Mouse (Mus musculus): ENCODE measurements at regions not wholly inside any gene's neighbourhood (a gene's known extent, or its start where the extent isn't known, plus 50 kb on each side); places are given as distances from the start of the nearest gene placed in this dataset.
A peak's percentile ranks its signal among the peaks of the same experiment; 100 is the strongest.

GRCm38 (mm10) chr14:114781821-114782220 lies 310.2 kb upstream of the Gpc5 start:
- Histone ChIP-seq H3K36me3 (ENCODE audit: control insufficient read depth, insufficient read depth, low read length, poor library complexity, severe bottlenecking) (no peaks in the 10 kb centered on the region), H3K27ac (ENCODE audit: insufficient read depth, low read length) (no peak overlapping the region), H3K9ac (ENCODE audit: low read depth, poor library complexity, severe bottlenecking) (no peak overlapping the region), H3K4me3 (ENCODE audit: low read depth, low read length) (no peak overlapping the region), H3K4me1 (ENCODE audit: control insufficient read depth, insufficient read depth, low read length) (no peaks in the 10 kb centered on the region), H3K27me3 (ENCODE audit: control insufficient read depth, insufficient read depth, low read length, poor library complexity, severe bottlenecking) (no peaks in the 10 kb centered on the region), H3K9me3 (replicated peaks; ENCODE audit: control insufficient read depth, insufficient read depth, low read length, poor library complexity, severe bottlenecking) (no peaks in the 10 kb centered on the region)
- TF ChIP-seq CTCF (IDR thresholded peaks at IDR 0.05; ENCODE audit: low read depth, low read length) = no peak
- TF ChIP-seq POLR2A (IDR thresholded peaks at IDR 0.05; ENCODE audit: insufficient read depth, low read length) = no peak
- TF ChIP-seq EP300 (IDR thresholded peaks at IDR 0.05; ENCODE audit: insufficient read depth, low read depth, low read length) = no peak

- H3K9me3 ChIP-seq (replicated peaks; ENCODE audit: control insufficient read depth, insufficient read depth, low read length, poor library complexity, severe bottlenecking) = no peaks in the 10 kb centered on the region
- TF ChIP-seq POLR2A (IDR thresholded peaks at IDR 0.05; ENCODE audit: insufficient read depth, low read length) (no peak), EP300 (IDR thresholded peaks at IDR 0.05; ENCODE audit: insufficient read depth, low read depth, low read length) (no peak), CTCF (IDR thresholded peaks at IDR 0.05; ENCODE audit: low read depth, low read length) (peak; percentile 4)
- no peaks in the 10 kb centered on the region for H3K27me3 ChIP-seq (ENCODE audit: control insufficient read depth, insufficient read depth, low read length, poor library complexity, severe bottlenecking)
- H3K27ac ChIP-seq (ENCODE audit: insufficient read depth, low read length) = no peak overlapping the region
- H3K9ac ChIP-seq (ENCODE audit: low read depth, poor library complexity, severe bottlenecking) = no peak overlapping the region
- H3K4me3 ChIP-seq (ENCODE audit: low read depth, low read length) = no peak overlapping the region
- no peaks in the 10 kb centered on the region for H3K36me3 ChIP-seq (ENCODE audit: control insufficient read depth, insufficient read depth, low read length, poor library complexity, severe bottlenecking)
- H3K4me1 ChIP-seq (ENCODE audit: control insufficient read depth, insufficient read depth, low read length) = no peaks in the 10 kb centered on the region
Observed at GRCm38 (mm10) chr14:114790946-114791830, 300.8 kb upstream of the Gpc5 start.

GRCm38 (mm10) chr14:114791831-114792224 lies 300.2 kb upstream of the Gpc5 start:
- H3K36me3 ChIP-seq (ENCODE audit: control insufficient read depth, insufficient read depth, low read length, poor library complexity, severe bottlenecking) = no peaks in the 10 kb centered on the region
- TF ChIP-seq EP300 (IDR thresholded peaks at IDR 0.05; ENCODE audit: insufficient read depth, low read depth, low read length) (no peak), POLR2A (IDR thresholded peaks at IDR 0.05; ENCODE audit: insufficient read depth, low read length) (no peak), CTCF (IDR thresholded peaks at IDR 0.05; ENCODE audit: low read depth, low read length) (no peak)
- H3K4me1 ChIP-seq (ENCODE audit: control insufficient read depth, insufficient read depth, low read length) = no peaks in the 10 kb centered on the region
- H3K27ac ChIP-seq (ENCODE audit: insufficient read depth, low read length) = no peak overlapping the region
- no peak overlapping the region for H3K9ac ChIP-seq (ENCODE audit: low read depth, poor library complexity, severe bottlenecking)
- H3K9me3 ChIP-seq (replicated peaks; ENCODE audit: control insufficient read depth, insufficient read depth, low read length, poor library complexity, severe bottlenecking) = no peaks in the 10 kb centered on the region
- no peaks in the 10 kb centered on the region for H3K27me3 ChIP-seq (ENCODE audit: control insufficient read depth, insufficient read depth, low read length, poor library complexity, severe bottlenecking)
- no peak overlapping the region for H3K4me3 ChIP-seq (ENCODE audit: low read depth, low read length)

- Histone ChIP-seq H3K4me3 (ENCODE audit: low read depth, low read length) (no peak overlapping the region), H3K27ac (ENCODE audit: insufficient read depth, low read length) (no peak overlapping the region), H3K9ac (ENCODE audit: low read depth, poor library complexity, severe bottlenecking) (no peak overlapping the region), H3K4me1 (ENCODE audit: control insufficient read depth, insufficient read depth, low read length) (no peaks in the 10 kb centered on the region), H3K36me3 (ENCODE audit: control insufficient read depth, insufficient read depth, low read length, poor library complexity, severe bottlenecking) (no peaks in the 10 kb centered on the region), H3K27me3 (ENCODE audit: control insufficient read depth, insufficient read depth, low read length, poor library complexity, severe bottlenecking) (no peaks in the 10 kb centered on the region), H3K9me3 (replicated peaks; ENCODE audit: control insufficient read depth, insufficient read depth, low read length, poor library complexity, severe bottlenecking) (no peaks in the 10 kb centered on the region)
- no peak for TF ChIP-seq CTCF (IDR thresholded peaks at IDR 0.05; ENCODE audit: low read depth, low read length)
- TF ChIP-seq POLR2A (IDR thresholded peaks at IDR 0.05; ENCODE audit: insufficient read depth, low read length) = no peak
- TF ChIP-seq EP300 (IDR thresholded peaks at IDR 0.05; ENCODE audit: insufficient read depth, low read depth, low read length) = no peak
Observed at GRCm38 (mm10) chr14:114804643-114805042, 287.4 kb upstream of the Gpc5 start.

GRCm38 (mm10) chr14:114808621-114809020 lies 283.4 kb upstream of the Gpc5 start:
- TF ChIP-seq EP300 (IDR thresholded peaks at IDR 0.05; ENCODE audit: insufficient read depth, low read depth, low read length) (no peak), CTCF (IDR thresholded peaks at IDR 0.05; ENCODE audit: low read depth, low read length) (no peak), POLR2A (IDR thresholded peaks at IDR 0.05; ENCODE audit: insufficient read depth, low read length) (no peak)
- Histone ChIP-seq H3K9me3 (replicated peaks; ENCODE audit: control insufficient read depth, insufficient read depth, low read length, poor library complexity, severe bottlenecking) (no peaks in the 10 kb centered on the region), H3K4me1 (ENCODE audit: control insufficient read depth, insufficient read depth, low read length) (no peaks in the 10 kb centered on the region), H3K27ac (ENCODE audit: insufficient read depth, low read length) (no peak overlapping the region), H3K9ac (ENCODE audit: low read depth, poor library complexity, severe bottlenecking) (no peak overlapping the region), H3K36me3 (ENCODE audit: control insufficient read depth, insufficient read depth, low read length, poor library complexity, severe bottlenecking) (no peaks in the 10 kb centered on the region), H3K4me3 (ENCODE audit: low read depth, low read length) (no peak overlapping the region), H3K27me3 (ENCODE audit: control insufficient read depth, insufficient read depth, low read length, poor library complexity, severe bottlenecking) (no peaks in the 10 kb centered on the region)

- H3K27me3 ChIP-seq (ENCODE audit: control insufficient read depth, insufficient read depth, low read length, poor library complexity, severe bottlenecking) = no peaks in the 10 kb centered on the region
- no peaks in the 10 kb centered on the region for H3K9me3 ChIP-seq (replicated peaks; ENCODE audit: control insufficient read depth, insufficient read depth, low read length, poor library complexity, severe bottlenecking)
- no peaks in the 10 kb centered on the region for H3K4me1 ChIP-seq (ENCODE audit: control insufficient read depth, insufficient read depth, low read length)
- TF ChIP-seq EP300 (IDR thresholded peaks at IDR 0.05; ENCODE audit: insufficient read depth, low read depth, low read length) (no peak), POLR2A (IDR thresholded peaks at IDR 0.05; ENCODE audit: insufficient read depth, low read length) (no peak), CTCF (IDR thresholded peaks at IDR 0.05; ENCODE audit: low read depth, low read length) (no peak)
- H3K4me3 ChIP-seq (ENCODE audit: low read depth, low read length) = no peak overlapping the region
- H3K36me3 ChIP-seq (ENCODE audit: control insufficient read depth, insufficient read depth, low read length, poor library complexity, severe bottlenecking) = no peaks in the 10 kb centered on the region
- no peak overlapping the region for H3K9ac ChIP-seq (ENCODE audit: low read depth, poor library complexity, severe bottlenecking)
- no peak overlapping the region for H3K27ac ChIP-seq (ENCODE audit: insufficient read depth, low read length)
Observed at GRCm38 (mm10) chr14:114820677-114821076, 271.3 kb upstream of the Gpc5 start.
